In genomic region chr7:81055709-81056370, GRCm38 (mm10) we compare ENCODE assay signal across 29 mouse cellular contexts. TPM values are rescaled to one million over a fixed set of nuclear protein-coding genes. Genes with fewer than 3 reads are reported as not detected.
DNase-seq lines count a peak whose midpoint lies in the region; ATAC-seq and TF ChIP-seq lines count a peak whose summit lies in the region.
"Had no signal": no experiment of that assay in that cellular context is flagged by ENCODE, and none has a peak within 500 bp of the region (broad histone marks: within the 10 kb centered on the region; RNA-seq: fewer than 3 reads in every experiment).

No protein-coding gene starts in this region.

- no peak for TF ChIP-seq CTCF in lung, postnatal 0 days (IDR thresholded peaks at IDR 0.05)
- no peak for TF ChIP-seq CTCF in stomach, postnatal 0 days (IDR thresholded peaks at IDR 0.05; ENCODE audit: low read depth)

- H3K27ac ChIP-seq in lung, postnatal 0 days (ENCODE audit: low read length): 0 out of 2 replicates have a peak overlapping the region, but pooled peaks have one; percentile 26
- no peak overlapping the region for H3K27ac ChIP-seq in stomach, postnatal 0 days (replicated peaks)
- H3K27ac ChIP-seq: embryonic facial prominence, embryonic 13.5 days; forebrain, embryonic 10.5 days; forebrain, embryonic 15.5 days; limb, embryonic 10.5 days; limb, embryonic 15.5 days; liver, embryonic 14.5 days; midbrain, embryonic 12.5 days; neural tube, embryonic 13.5 days had no signal

- peaks cover 16% of the 10 kb centered on the region; the same call in 1 of the 2 replicates for H3K4me1 ChIP-seq in lung, postnatal 0 days (ENCODE audit: insufficient read depth, low read depth, low read length)
- no peaks in the 10 kb centered on the region for H3K4me1 ChIP-seq in stomach, postnatal 0 days (replicated peaks; ENCODE audit: control insufficient read depth, insufficient read depth)
- H3K4me1 ChIP-seq: embryonic facial prominence, embryonic 13.5 days; forebrain, embryonic 15.5 days; midbrain, embryonic 12.5 days; neural tube, embryonic 13.5 days had no signal

- H3K9ac ChIP-seq in lung, postnatal 0 days (replicated peaks; ENCODE audit: low read depth): no peak overlapping the region
- no peak overlapping the region for H3K9ac ChIP-seq in stomach, postnatal 0 days (ENCODE audit: low read length)
- H3K9ac ChIP-seq: embryonic facial prominence, embryonic 13.5 days; forebrain, embryonic 15.5 days; limb, embryonic 15.5 days; liver, embryonic 14.5 days; midbrain, embryonic 12.5 days; neural tube, embryonic 13.5 days had no signal

- DNase-seq in kidney, adult 11 months: peak; percentile 40
- DNase-seq in kidney, postnatal 14 days: no peak
- DNase-seq in lung, postnatal 0 days (ENCODE audit: low spot score): no peak
- DNase-seq in lung, postnatal 14 days: no peak
- peak; percentile 32 to 66 for DNase-seq in kidney, postnatal 25 days
- no peak for DNase-seq in stomach, postnatal 0 days (ENCODE audit: low spot score)
- DNase-seq in liver: no peak
- DNase-seq: adrenal gland, postnatal 25 days; cerebellum, adult 11-12 months; cerebellum, postnatal 10 days; heart, postnatal 4 days; layer of hippocampus, adult 9-11 months; lung, adult 2 months; lung, postnatal 4 days; right cerebral cortex, postnatal 4 days; thymus, adult 2 months; thymus, postnatal 36 days had no signal

- no peak for TF ChIP-seq EP300 in lung, postnatal 0 days (IDR thresholded peaks at IDR 0.05)
- TF ChIP-seq EP300 in stomach, postnatal 0 days (optimal IDR thresholded peaks at IDR 0.05): no peak

- H3K9me3 ChIP-seq in lung, postnatal 0 days (ENCODE audit: low read length): no peaks in the 10 kb centered on the region
- H3K9me3 ChIP-seq in stomach, postnatal 0 days (ENCODE audit: control insufficient read depth, low read length): no peaks in the 10 kb centered on the region
- H3K9me3 ChIP-seq: embryonic facial prominence, embryonic 13.5 days; forebrain, embryonic 10.5 days; forebrain, embryonic 15.5 days; limb, embryonic 10.5 days; limb, embryonic 15.5 days; midbrain, embryonic 12.5 days; neural tube, embryonic 13.5 days had no signal

- H3K4me3 ChIP-seq in lung, postnatal 0 days (ENCODE audit: low read depth, low read length): no peak overlapping the region
- H3K4me3 ChIP-seq in stomach, postnatal 0 days (ENCODE audit: low read depth, low read length): no peak overlapping the region
- H3K4me3 ChIP-seq: embryonic facial prominence, embryonic 13.5 days; forebrain, embryonic 10.5 days; forebrain, embryonic 15.5 days; limb, embryonic 10.5 days; limb, embryonic 15.5 days; megakaryocyte, embryonic 14.5 days; midbrain, embryonic 12.5 days; neural tube, embryonic 13.5 days had no signal

- H3K4me2 ChIP-seq in lung, postnatal 0 days (replicated peaks; ENCODE audit: low read depth, low read length): no peak overlapping the region
- H3K4me2 ChIP-seq in stomach, postnatal 0 days (replicated peaks; ENCODE audit: low read depth): no peak overlapping the region
- H3K4me2 ChIP-seq: embryonic facial prominence, embryonic 13.5 days; forebrain, embryonic 15.5 days; heart, embryonic 11.5 days; limb, embryonic 15.5 days; midbrain, embryonic 12.5 days; neural tube, embryonic 13.5 days had no signal

- no peaks in the 10 kb centered on the region for H3K36me3 ChIP-seq in lung, postnatal 0 days (ENCODE audit: insufficient read depth, low read length)
- no peaks in the 10 kb centered on the region for H3K36me3 ChIP-seq in stomach, postnatal 0 days (ENCODE audit: control insufficient read depth, insufficient read depth, low read length)
- H3K36me3 ChIP-seq: embryonic facial prominence, embryonic 13.5 days; forebrain, embryonic 10.5 days; forebrain, embryonic 15.5 days; limb, embryonic 10.5 days; limb, embryonic 15.5 days; midbrain, embryonic 12.5 days; neural tube, embryonic 13.5 days had no signal

- ATAC-seq in lung, postnatal 0 days: no peak
- ATAC-seq in stomach, postnatal 0 days (ENCODE audit: low FRiP score, low TSS enrichment): no peak
- ATAC-seq: CD4-positive, CD25-positive, alpha-beta regulatory T cell, adult 4 months; forebrain, embryonic 15.5 days; hindbrain, embryonic 16.5 days had no signal

- WGBS in lung, postnatal 0 days: 42% methylated on average over 11 of the region's 11 CpGs
- 62% methylated on average over 11 of the region's 11 CpGs for WGBS in stomach, postnatal 0 days

- H3K27me3 ChIP-seq in lung, postnatal 0 days (replicated peaks; ENCODE audit: insufficient read depth, low read length): no peaks in the 10 kb centered on the region
- H3K27me3 ChIP-seq in stomach, postnatal 0 days (ENCODE audit: control insufficient read depth, insufficient read depth, low read length): no peaks in the 10 kb centered on the region
- H3K27me3 ChIP-seq: embryonic facial prominence, embryonic 13.5 days; forebrain, embryonic 15.5 days; megakaryocyte, embryonic 14.5 days; midbrain, embryonic 12.5 days; neural tube, embryonic 13.5 days had no signal

RNA-seq across cellular contexts. Expression of gene Alpk3, which starts 1.6 kb away (rescaled TPM):
- 0.70 and 0.80 TPM in 2 replicates for polyA plus RNA-seq in lung, postnatal 0 days (2015; fragmentation: Nextera tagmentation; extraction: Ambion mirVana)
- polyA plus RNA-seq in stomach, postnatal 0 days (2015; fragmentation: Nextera tagmentation; extraction: Ambion mirVana): 0.11 and 0.15 TPM in 2 replicates

RNA-seq across cellular contexts. Expression of gene Slc28a1, which starts 58.8 kb away (rescaled TPM):
- 0.05 and 0.06 TPM in 2 replicates for polyA plus RNA-seq in lung, postnatal 0 days (2015; fragmentation: Nextera tagmentation; extraction: Ambion mirVana)
- not detected in 2 replicates for polyA plus RNA-seq in stomach, postnatal 0 days (2015; fragmentation: Nextera tagmentation; extraction: Ambion mirVana)
- polyA plus RNA-seq: CD4-positive, CD25-positive, alpha-beta regulatory T cell, adult 4 months; embryonic facial prominence, embryonic 13.5 days; forebrain, embryonic 10.5 days; forebrain, embryonic 15.5 days; hindbrain, embryonic 16.5 days; limb, embryonic 10.5 days; midbrain, embryonic 12.5 days; neural tube, embryonic 13.5 days had no signal

Comparison
In these comparisons a context has a peak if more than half of its experiments do, and no peak if none do; other contexts are left out.
1. DNase-seq: peak in kidney, adult 11 months (single experiment) and kidney, postnatal 25 days (2 of 2); none in kidney, postnatal 14 days (single experiment), lung, postnatal 0 days (single experiment), lung, postnatal 14 days (single experiment), stomach, postnatal 0 days (single experiment) and liver (single experiment).